Mouse (Mus musculus): ENCODE results near the gene Gpsm3.

The Gpsm3 gene

GRCm38 (mm10) chr17:34583819-34584218 is 5.8 kb upstream of the Gpsm3 start:
- DNase-seq: no peak

GRCm38 (mm10) chr17:34585121-34585520 is 4.5 kb upstream of the Gpsm3 start:
- DNase-seq: no peak

- DNase-seq: no peak
These were observed 3.5 kb upstream of the Gpsm3 start for GRCm38 (mm10) chr17:34585877-34586771.

GRCm38 (mm10) chr17:34586796-34587422 is 2.7 kb upstream of the Gpsm3 start:
- peak; percentile 71 to 72 for DNase-seq

DNA sequence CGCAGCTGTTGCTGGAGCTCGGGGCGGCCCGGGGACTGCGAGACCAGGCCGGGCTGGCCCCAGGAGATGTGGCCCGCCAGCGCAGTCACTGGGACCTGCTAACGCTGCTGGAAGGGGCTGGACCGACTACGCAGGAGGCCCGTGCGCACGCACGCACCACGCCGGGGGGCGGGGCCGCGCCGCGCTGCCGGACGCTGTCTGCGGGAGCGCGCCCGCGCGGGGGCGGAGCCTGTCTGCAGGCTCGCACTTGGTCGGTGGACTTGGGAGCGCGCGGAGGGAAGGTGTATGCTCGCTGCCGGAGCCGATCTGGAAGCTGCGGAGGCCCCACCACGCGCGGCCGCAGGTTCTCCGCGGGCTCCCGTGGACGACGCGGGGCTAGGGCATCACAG is 2.2 kb upstream of the Gpsm3 start:
- peak; percentile 99 to 100 for DNase-seq

- DNase-seq: no peak
These were observed 1.8 kb upstream of the Gpsm3 start for GRCm38 (mm10) chr17:34587814-34588213.

DNA sequence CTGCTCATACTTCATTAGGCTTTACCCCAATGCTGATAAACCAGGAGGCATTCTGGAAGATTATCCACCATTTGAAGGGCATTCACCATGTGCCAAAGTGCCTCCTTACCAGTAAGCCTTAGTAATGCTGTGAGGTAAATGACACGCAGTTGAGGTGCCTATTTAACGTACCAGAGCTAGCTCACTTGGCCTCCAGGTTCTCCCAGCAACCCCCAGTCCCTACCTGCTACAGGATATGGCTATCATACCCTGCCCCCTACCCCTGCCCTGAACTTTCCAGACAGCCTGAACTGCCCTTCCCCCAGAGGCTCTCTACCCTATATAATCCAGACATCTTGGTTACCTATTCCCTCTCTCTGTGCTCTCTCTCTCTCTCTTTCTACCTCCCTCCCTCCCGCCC is 839 bp upstream of the Gpsm3 start:
- DNase-seq: no peak

- no peak for DNase-seq
These were observed 400 bp upstream of the Gpsm3 start for GRCm38 (mm10) chr17:34589206-34589605.

DNA sequence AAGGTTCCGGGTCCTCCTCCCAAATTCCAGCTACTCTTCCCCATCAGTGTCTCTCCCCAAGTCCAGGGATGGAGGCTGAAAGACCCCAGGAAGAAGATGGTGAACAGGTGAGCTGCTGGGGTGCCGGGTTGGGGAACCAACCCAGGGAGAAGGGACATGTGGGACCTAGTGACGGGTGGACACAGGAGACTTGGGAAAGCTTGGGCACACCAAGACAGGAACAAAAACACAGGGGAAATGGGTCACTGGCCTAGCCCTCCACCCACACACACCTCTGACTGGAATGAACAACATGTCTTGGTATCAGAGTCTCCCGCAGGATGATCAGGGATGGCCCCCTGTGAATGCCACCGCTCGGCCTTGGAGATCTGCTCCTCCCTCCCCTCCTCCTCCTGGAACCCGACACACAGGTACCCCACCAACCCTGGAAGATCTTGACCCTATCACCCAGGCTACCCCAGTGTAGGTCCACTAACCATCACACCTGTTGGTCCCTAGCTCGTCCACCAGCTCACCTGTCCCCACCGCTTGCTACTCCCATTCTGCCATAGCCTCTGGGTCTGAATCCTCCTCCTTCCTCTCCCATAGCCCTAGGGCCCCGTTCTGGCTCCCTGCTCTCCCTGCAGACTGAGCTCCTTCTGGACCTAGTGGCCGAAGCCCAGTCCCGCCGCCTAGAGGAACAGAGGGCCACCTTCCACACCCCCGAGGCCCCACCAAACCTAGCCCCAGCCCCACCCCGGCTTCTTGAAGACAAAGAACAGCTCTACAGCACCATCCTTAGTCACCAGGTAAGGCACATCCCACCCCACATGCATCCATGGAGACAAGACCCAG is 765 bp downstream of the Gpsm3 start:
- no peak for DNase-seq

GRCm38 (mm10) chr17:34591029-34591993 is 1.7 kb downstream of the Gpsm3 start, which contains the start of gene Pbx2:
Gene Pbx2 (plus strand): TSS chr17:34591266.
- DNase-seq: peak; percentile 22 to 29

GRCm38 (mm10) chr17:34591994-34592375 is 2.4 kb downstream of the Gpsm3 start:
- peak; percentile 77 to 79 for DNase-seq

- DNase-seq: no peak
These were observed 3.3 kb downstream of the Gpsm3 start for GRCm38 (mm10) chr17:34592581-34593549.

DNA sequence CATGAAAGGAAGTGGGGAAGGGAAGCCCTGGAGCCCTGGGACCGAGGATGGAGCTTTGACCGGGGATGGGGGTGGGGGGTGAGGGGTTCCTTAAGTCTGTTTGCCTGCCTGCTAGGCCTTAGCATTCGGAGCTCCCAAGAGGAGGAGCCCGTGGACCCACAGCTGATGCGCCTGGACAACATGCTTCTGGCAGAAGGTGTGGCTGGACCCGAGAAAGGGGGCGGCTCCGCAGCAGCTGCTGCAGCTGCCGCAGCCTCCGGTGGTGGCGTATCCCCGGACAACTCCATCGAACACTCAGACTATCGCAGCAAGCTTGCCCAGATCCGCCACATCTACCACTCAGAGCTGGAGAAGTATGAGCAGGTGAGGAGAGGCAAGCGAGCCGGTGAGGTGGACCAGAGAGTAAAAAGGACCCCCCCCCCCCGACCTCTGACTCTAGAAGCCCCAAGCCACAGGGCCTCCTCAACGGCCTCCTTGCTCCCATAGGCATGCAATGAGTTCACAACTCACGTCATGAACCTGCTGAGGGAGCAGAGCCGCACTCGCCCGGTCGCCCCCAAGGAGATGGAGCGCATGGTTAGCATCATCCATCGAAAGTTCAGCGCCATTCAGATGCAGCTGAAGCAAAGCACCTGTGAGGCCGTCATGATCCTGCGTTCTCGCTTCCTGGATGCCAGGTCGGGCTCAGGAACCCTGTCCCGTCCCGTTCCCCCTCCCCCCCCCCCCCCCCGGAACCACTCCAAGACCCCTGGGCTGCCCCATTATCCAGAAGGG is 4.3 kb downstream of the Gpsm3 start:
- no peak for DNase-seq

- no peak for DNase-seq
These were observed 6.5 kb downstream of the Gpsm3 start for GRCm38 (mm10) chr17:34596098-34596497.

DNA sequence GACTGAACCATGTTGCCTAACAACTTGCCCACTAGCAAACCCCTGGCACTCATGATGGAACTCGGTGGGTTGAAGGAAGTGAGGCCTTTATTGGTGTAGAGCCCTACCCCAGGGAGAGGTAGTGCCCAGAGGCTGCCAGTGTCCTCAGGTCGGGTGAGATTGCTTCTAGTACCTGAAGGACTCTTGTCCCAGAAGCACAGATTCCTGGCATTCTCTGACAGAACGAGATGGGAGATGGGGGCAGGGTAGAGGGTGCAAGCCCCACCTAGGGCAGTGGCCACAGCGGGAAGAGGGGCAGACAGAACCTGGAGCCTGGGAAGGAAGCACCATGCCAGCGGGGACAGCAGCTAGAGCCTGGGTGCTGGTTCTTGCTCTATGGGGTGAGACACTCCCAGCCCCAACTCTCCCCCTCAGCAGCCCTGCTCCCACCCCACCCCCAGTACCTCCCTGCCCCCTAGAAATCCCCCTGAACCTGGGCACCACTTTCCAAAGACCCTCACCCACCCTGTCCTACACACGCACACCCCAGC is 8.0 kb downstream of the Gpsm3 start, which contains the start of gene Ager:
Gene Ager (plus strand): TSS at position 297 of the 530 bp plus-strand sequence.
- DNase-seq: no peak

DNA sequence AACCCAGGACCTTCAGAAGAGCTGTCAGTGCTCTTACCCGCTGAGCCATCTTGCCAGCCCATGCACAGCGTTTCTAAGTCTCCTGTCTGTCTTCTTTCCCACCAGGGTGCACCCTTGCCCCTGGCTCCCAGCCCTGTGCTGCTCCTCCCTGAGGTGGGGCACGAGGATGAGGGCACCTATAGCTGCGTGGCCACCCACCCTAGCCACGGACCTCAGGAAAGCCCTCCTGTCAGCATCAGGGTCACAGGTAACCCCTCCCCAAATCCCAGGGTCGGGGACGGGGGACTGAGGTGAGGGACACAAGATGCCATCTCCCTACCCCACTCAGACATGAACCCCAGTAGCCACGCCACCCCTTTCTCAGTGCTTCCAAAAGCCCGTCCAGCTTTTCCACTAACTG is 10.3 kb downstream of the Gpsm3 start:
- no peak for DNase-seq

GRCm38 (mm10) chr17:34601796-34602195 is 12.2 kb downstream of the Gpsm3 start:
- no peak for DNase-seq

DNA sequence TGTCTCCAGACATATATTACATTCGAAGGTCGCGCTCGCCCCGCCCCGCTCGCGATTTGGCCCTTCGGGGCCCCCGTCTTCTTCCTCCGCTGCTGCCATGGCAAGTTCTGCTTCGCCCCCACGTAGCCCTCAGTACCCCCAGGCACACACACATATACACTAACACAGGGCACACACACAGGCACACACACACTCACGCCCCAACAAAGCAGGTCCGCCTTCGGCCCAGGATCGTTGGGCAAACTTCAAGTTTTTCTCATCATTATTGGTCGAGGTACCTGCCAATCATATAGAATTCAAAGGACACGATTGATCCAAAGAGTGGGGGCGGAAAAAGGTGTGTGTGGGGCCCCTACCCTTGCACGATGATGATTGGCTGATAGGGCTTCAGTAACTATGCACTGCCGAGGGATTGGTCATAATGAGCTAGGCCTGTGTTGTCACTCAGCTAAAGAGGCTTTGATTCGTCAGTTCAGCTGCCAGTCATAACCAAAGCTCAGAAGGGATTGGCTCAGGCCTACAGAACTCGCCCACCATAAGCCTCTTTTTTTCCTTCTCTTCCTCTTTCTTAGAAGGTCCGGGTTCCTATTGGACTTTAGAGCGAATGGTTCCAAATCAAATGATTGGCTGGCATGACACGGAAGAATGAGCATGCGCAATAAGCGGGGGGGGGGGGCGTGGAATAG is 13.9 kb downstream of the Gpsm3 start, which contains the start of gene Rnf5:
Gene Rnf5 (minus strand): TSS at position 316 of the 686 bp plus-strand sequence.
- DNase-seq: peak; percentile 92 to 95

GRCm38 (mm10) chr17:34604061-34604508 is 14.5 kb downstream of the Gpsm3 start, which contains the start of gene Agpat1:
Gene Agpat1 (plus strand): TSS chr17:34604262.
- DNase-seq: peak; percentile 95 to 96

Measured in B cell, adult 2 months (primary cell).